Mouse (Mus musculus): ENCODE data around the gene Itga11. TPM values are rescaled to one million over a fixed set of nuclear protein-coding genes. Genes with fewer than 3 reads are reported as not detected.

Itga11 gene
- polyA plus RNA-seq, 1 experiment: 3.8 TPM

GRCm38 (mm10) chr9:62679398-62679797 is 1.8 kb downstream of the Itga11 start:
- no peak for TF ChIP-seq CTCF (IDR thresholded peaks at IDR 0.05; ENCODE audit: extremely low read depth, insufficient read length, insufficient replicate concordance, low read depth, low read length)
- no peak for TF ChIP-seq POLR2A (IDR thresholded peaks at IDR 0.05; ENCODE audit: low read depth, low read length)
- WGBS: 75% methylated on average over 4 of the region's 4 CpGs
- H3K27me3 ChIP-seq (ENCODE audit: control insufficient read depth, insufficient read depth, low read length): peaks cover 23% of the 10 kb centered on the region
- H3K27ac ChIP-seq (ENCODE audit: insufficient read depth, low read depth, low read length): no peak overlapping the region
- no peak overlapping the region for H3K4me3 ChIP-seq (ENCODE audit: low read depth, low read length)
- no peaks in the 10 kb centered on the region for H3K36me3 ChIP-seq (ENCODE audit: control insufficient read depth, insufficient read depth, low read length)
- H3K4me1 ChIP-seq (ENCODE audit: control insufficient read depth, insufficient read depth, insufficient read length, low read length): no peaks in the 10 kb centered on the region

- no peak for TF ChIP-seq CTCF (IDR thresholded peaks at IDR 0.05; ENCODE audit: extremely low read depth, insufficient read length, insufficient replicate concordance, low read depth, low read length)
- no peak for TF ChIP-seq POLR2A (IDR thresholded peaks at IDR 0.05; ENCODE audit: low read depth, low read length)
- H3K27me3 ChIP-seq (ENCODE audit: control insufficient read depth, insufficient read depth, low read length): no peaks in the 10 kb centered on the region
- 80% methylated on average over 7 of the region's 7 CpGs for WGBS
- H3K4me1 ChIP-seq (ENCODE audit: control insufficient read depth, insufficient read depth, insufficient read length, low read length): no peaks in the 10 kb centered on the region
- H3K4me3 ChIP-seq (ENCODE audit: low read depth, low read length): no peak overlapping the region
- no peak overlapping the region for H3K27ac ChIP-seq (ENCODE audit: insufficient read depth, low read depth, low read length)
- H3K36me3 ChIP-seq (ENCODE audit: control insufficient read depth, insufficient read depth, low read length): no peaks in the 10 kb centered on the region
Observed at GRCm38 (mm10) chr9:62684311-62684710, 6.7 kb downstream of the Itga11 start.

- Histone ChIP-seq H3K36me3 (ENCODE audit: control insufficient read depth, insufficient read depth, low read length) (no peaks in the 10 kb centered on the region), H3K4me3 (ENCODE audit: low read depth, low read length) (no peak overlapping the region), H3K27me3 (ENCODE audit: control insufficient read depth, insufficient read depth, low read length) (no peaks in the 10 kb centered on the region), H3K27ac (ENCODE audit: insufficient read depth, low read depth, low read length) (no peak overlapping the region), H3K4me1 (ENCODE audit: control insufficient read depth, insufficient read depth, insufficient read length, low read length) (no peaks in the 10 kb centered on the region)
- 65% methylated on average over 10 of the region's 10 CpGs for WGBS
- TF ChIP-seq POLR2A (IDR thresholded peaks at IDR 0.05; ENCODE audit: low read depth, low read length) (no peak), CTCF (IDR thresholded peaks at IDR 0.05; ENCODE audit: extremely low read depth, insufficient read length, insufficient replicate concordance, low read depth, low read length) (0 out of 2 replicates have a peak, but pooled peaks have one; percentile 2)
Observed at GRCm38 (mm10) chr9:62689748-62690147, 12.1 kb downstream of the Itga11 start.

GRCm38 (mm10) chr9:62694054-62694453 is 16.4 kb downstream of the Itga11 start:
- Histone ChIP-seq H3K4me3 (ENCODE audit: low read depth, low read length) (no peak overlapping the region), H3K36me3 (ENCODE audit: control insufficient read depth, insufficient read depth, low read length) (no peaks in the 10 kb centered on the region), H3K27ac (ENCODE audit: insufficient read depth, low read depth, low read length) (no peak overlapping the region), H3K27me3 (ENCODE audit: control insufficient read depth, insufficient read depth, low read length) (no peaks in the 10 kb centered on the region), H3K4me1 (ENCODE audit: control insufficient read depth, insufficient read depth, insufficient read length, low read length) (no peaks in the 10 kb centered on the region)
- WGBS: 71% methylated on average over 5 of the region's 5 CpGs
- TF ChIP-seq POLR2A (IDR thresholded peaks at IDR 0.05; ENCODE audit: low read depth, low read length) (no peak), CTCF (IDR thresholded peaks at IDR 0.05; ENCODE audit: extremely low read depth, insufficient read length, insufficient replicate concordance, low read depth, low read length) (no peak)

GRCm38 (mm10) chr9:62695210-62695609 is 17.6 kb downstream of the Itga11 start:
- no peaks in the 10 kb centered on the region for H3K4me1 ChIP-seq (ENCODE audit: control insufficient read depth, insufficient read depth, insufficient read length, low read length)
- no peak overlapping the region for H3K27ac ChIP-seq (ENCODE audit: insufficient read depth, low read depth, low read length)
- no peak overlapping the region for H3K4me3 ChIP-seq (ENCODE audit: low read depth, low read length)
- TF ChIP-seq CTCF (IDR thresholded peaks at IDR 0.05; ENCODE audit: extremely low read depth, insufficient read length, insufficient replicate concordance, low read depth, low read length): no peak
- no peak for TF ChIP-seq POLR2A (IDR thresholded peaks at IDR 0.05; ENCODE audit: low read depth, low read length)
- 74% methylated on average over 9 of the region's 9 CpGs for WGBS
- H3K27me3 ChIP-seq (ENCODE audit: control insufficient read depth, insufficient read depth, low read length): no peaks in the 10 kb centered on the region
- no peaks in the 10 kb centered on the region for H3K36me3 ChIP-seq (ENCODE audit: control insufficient read depth, insufficient read depth, low read length)

- TF ChIP-seq POLR2A (IDR thresholded peaks at IDR 0.05; ENCODE audit: low read depth, low read length) (no peak), CTCF (IDR thresholded peaks at IDR 0.05; ENCODE audit: extremely low read depth, insufficient read length, insufficient replicate concordance, low read depth, low read length) (no peak)
- Histone ChIP-seq H3K27ac (ENCODE audit: insufficient read depth, low read depth, low read length) (no peak overlapping the region), H3K27me3 (ENCODE audit: control insufficient read depth, insufficient read depth, low read length) (no peaks in the 10 kb centered on the region), H3K4me3 (ENCODE audit: low read depth, low read length) (no peak overlapping the region), H3K4me1 (ENCODE audit: control insufficient read depth, insufficient read depth, insufficient read length, low read length) (no peaks in the 10 kb centered on the region), H3K36me3 (ENCODE audit: control insufficient read depth, insufficient read depth, low read length) (no peaks in the 10 kb centered on the region)
- WGBS: 62% methylated on average over 4 of the region's 4 CpGs
Observed at GRCm38 (mm10) chr9:62696799-62697198, 19.2 kb downstream of the Itga11 start.

GRCm38 (mm10) chr9:62707267-62707666 is 29.6 kb downstream of the Itga11 start:
- WGBS: 63% methylated on average over 4 of the region's 4 CpGs
- TF ChIP-seq CTCF (IDR thresholded peaks at IDR 0.05; ENCODE audit: extremely low read depth, insufficient read length, insufficient replicate concordance, low read depth, low read length) (no peak), POLR2A (IDR thresholded peaks at IDR 0.05; ENCODE audit: low read depth, low read length) (no peak)
- Histone ChIP-seq H3K27me3 (ENCODE audit: control insufficient read depth, insufficient read depth, low read length) (no peaks in the 10 kb centered on the region), H3K4me3 (ENCODE audit: low read depth, low read length) (no peak overlapping the region), H3K36me3 (ENCODE audit: control insufficient read depth, insufficient read depth, low read length) (no peaks in the 10 kb centered on the region), H3K27ac (ENCODE audit: insufficient read depth, low read depth, low read length) (no peak overlapping the region), H3K4me1 (ENCODE audit: control insufficient read depth, insufficient read depth, insufficient read length, low read length) (peaks cover 6% of the 10 kb centered on the region; the same call in 1 of the 2 replicates)

All from small intestine, adult 2 months (tissue).